In genomic region chr6:14747000-14747399, GRCm38 (mm10) we compare ENCODE assay signal across 24 mouse cellular contexts. TPM values are rescaled to one million over a fixed set of nuclear protein-coding genes. Genes with fewer than 3 reads are reported as not detected.
DNase-seq lines count a peak whose midpoint lies in the region; ATAC-seq and TF ChIP-seq lines count a peak whose summit lies in the region.
"Had no signal": no experiment of that assay in that cellular context is flagged by ENCODE, and none has a peak within 500 bp of the region (broad histone marks: within the 10 kb centered on the region; RNA-seq: fewer than 3 reads in every experiment).

No protein-coding gene starts in this region.

- no peak for TF ChIP-seq CTCF in kidney, postnatal 0 days (IDR thresholded peaks at IDR 0.05; ENCODE audit: low read depth)

- H3K27me3 ChIP-seq in heart, embryonic 15.5 days: no peaks in the 10 kb centered on the region
- H3K27me3 ChIP-seq in kidney, postnatal 0 days (ENCODE audit: insufficient read depth, low read length): no peaks in the 10 kb centered on the region
- H3K27me3 ChIP-seq in neural tube, embryonic 14.5 days (ENCODE audit: control insufficient read depth, insufficient read depth, low read length): no peaks in the 10 kb centered on the region
- H3K27me3 ChIP-seq in neural tube, embryonic 15.5 days (replicated peaks): no peaks in the 10 kb centered on the region
- H3K27me3 ChIP-seq: CH12.LX; heart, embryonic 13.5 days had no signal

- H3K9ac ChIP-seq in heart, embryonic 15.5 days: no peak overlapping the region
- no peak overlapping the region for H3K9ac ChIP-seq in kidney, postnatal 0 days (ENCODE audit: low read depth, low read length)
- H3K9ac ChIP-seq in neural tube, embryonic 14.5 days (replicated peaks; ENCODE audit: low read depth, low read length): no peak overlapping the region
- no peak overlapping the region for H3K9ac ChIP-seq in neural tube, embryonic 15.5 days (replicated peaks)
- H3K9ac ChIP-seq: heart, embryonic 13.5 days had no signal

- H3K36me3 ChIP-seq in heart, embryonic 15.5 days: no peaks in the 10 kb centered on the region
- H3K36me3 ChIP-seq in kidney, postnatal 0 days (ENCODE audit: insufficient read depth, low read length): no peaks in the 10 kb centered on the region
- H3K36me3 ChIP-seq in neural tube, embryonic 14.5 days (ENCODE audit: control insufficient read depth, insufficient read depth, low read length): no peaks in the 10 kb centered on the region
- H3K36me3 ChIP-seq in neural tube, embryonic 15.5 days: no peaks in the 10 kb centered on the region
- H3K36me3 ChIP-seq: forebrain, embryonic 10.5 days; heart, embryonic 13.5 days had no signal

- H3K4me3 ChIP-seq in heart, embryonic 15.5 days: no peak overlapping the region
- H3K4me3 ChIP-seq in kidney, postnatal 0 days (replicated peaks; ENCODE audit: low read depth, low read length): no peak overlapping the region
- no peak overlapping the region for H3K4me3 ChIP-seq in neural tube, embryonic 14.5 days (ENCODE audit: low read depth, low read length)
- H3K4me3 ChIP-seq in neural tube, embryonic 15.5 days (replicated peaks): no peak overlapping the region
- H3K4me3 ChIP-seq: forebrain, embryonic 10.5 days; heart, embryonic 13.5 days; left cerebral cortex, adult 2 months had no signal

- no peaks in the 10 kb centered on the region for H3K9me3 ChIP-seq in heart, embryonic 15.5 days (replicated peaks)
- H3K9me3 ChIP-seq in kidney, postnatal 0 days (replicated peaks; ENCODE audit: low read length): no peaks in the 10 kb centered on the region
- H3K9me3 ChIP-seq in neural tube, embryonic 14.5 days (ENCODE audit: control insufficient read depth, low read length): no peaks in the 10 kb centered on the region
- H3K9me3 ChIP-seq in neural tube, embryonic 15.5 days (replicated peaks): no peaks in the 10 kb centered on the region
- H3K9me3 ChIP-seq: forebrain, embryonic 10.5 days; heart, embryonic 13.5 days had no signal

- ATAC-seq in heart, embryonic 15.5 days (replicated peaks; ENCODE audit: insufficient number of reproducible peaks, insufficient read depth, low FRiP score, low read depth): peak; percentile 50; the same call in 1 of the 2 replicates
- no peak; the same call in 1 of the 2 replicates for ATAC-seq in kidney, postnatal 0 days (replicated peaks; ENCODE audit: low FRiP score, low read depth)
- ATAC-seq in neural tube, embryonic 14.5 days (ENCODE audit: low read depth): peak; percentile 76; the same call in 1 of the 2 replicates
- no peak for ATAC-seq in neural tube, embryonic 15.5 days (ENCODE audit: low FRiP score)
- ATAC-seq: midbrain, embryonic 16.5 days had no signal

- DNase-seq in heart, adult 8-10 months (ENCODE audit: low spot score): no peak
- peak; percentile 62 for DNase-seq in kidney, postnatal 0 days (ENCODE audit: low spot score)
- no peak for DNase-seq in kidney, postnatal 25 days
- peak; percentile 44 for DNase-seq in skeletal muscle tissue, adult 2 months (ENCODE audit: low read depth, low spot score)
- no peak for DNase-seq in MN1 (ENCODE audit: low spot score)
- DNase-seq: adrenal gland, postnatal 25 days; cerebellum, adult 18-20 months; cerebellum, postnatal 25 days; embryo, embryonic 11 days; kidney, postnatal 14 days; liver; lung, postnatal 36 days; right cerebral cortex, adult 18-20 months; thymus, postnatal 36 days had no signal

- WGBS in heart, embryonic 15.5 days: 56% methylated on average over 2 of the region's 2 CpGs
- 52% methylated on average over 2 of the region's 2 CpGs for WGBS in kidney, postnatal 0 days
- WGBS in neural tube, embryonic 14.5 days: 45% methylated on average over 2 of the region's 2 CpGs
- WGBS in neural tube, embryonic 15.5 days: 60% methylated on average over 2 of the region's 2 CpGs

- 0 out of 2 replicates have a peak, but pooled peaks cover 3% of the 10 kb centered on the region for H3K4me1 ChIP-seq in heart, embryonic 15.5 days (replicated peaks)
- H3K4me1 ChIP-seq in kidney, postnatal 0 days (replicated peaks; ENCODE audit: insufficient read depth, low read length): no peaks in the 10 kb centered on the region
- no peaks in the 10 kb centered on the region for H3K4me1 ChIP-seq in neural tube, embryonic 14.5 days (ENCODE audit: control insufficient read depth, insufficient read depth, low read length)
- no peaks in the 10 kb centered on the region for H3K4me1 ChIP-seq in neural tube, embryonic 15.5 days
- H3K4me1 ChIP-seq: forebrain, embryonic 10.5 days had no signal

- H3K27ac ChIP-seq in heart, embryonic 15.5 days: no peak overlapping the region
- no peak overlapping the region for H3K27ac ChIP-seq in kidney, postnatal 0 days
- H3K27ac ChIP-seq in neural tube, embryonic 14.5 days (ENCODE audit: low read depth, low read length): no peak overlapping the region
- H3K27ac ChIP-seq in neural tube, embryonic 15.5 days (replicated peaks): no peak overlapping the region
- H3K27ac ChIP-seq: forebrain, embryonic 10.5 days; heart, embryonic 13.5 days; left cerebral cortex, adult 2 months had no signal

- H3K4me2 ChIP-seq in heart, embryonic 15.5 days: no peak overlapping the region
- H3K4me2 ChIP-seq in kidney, postnatal 0 days (ENCODE audit: low read length): no peak overlapping the region
- H3K4me2 ChIP-seq in neural tube, embryonic 14.5 days (ENCODE audit: low read depth, low read length): no peak overlapping the region
- no peak overlapping the region for H3K4me2 ChIP-seq in neural tube, embryonic 15.5 days
- H3K4me2 ChIP-seq: heart, embryonic 13.5 days had no signal

RNA-seq across cellular contexts. Expression of gene Ppp1r3a, which starts 8.1 kb away (rescaled TPM):
- polyA plus RNA-seq in heart, embryonic 15.5 days (2015; fragmentation: Nextera tagmentation; extraction: Ambion mirVana): 3.5 and 4.8 TPM in 2 replicates
- total RNA-seq in heart, adult 8-10 months (2022): 10 to 100 TPM; 83.1 to 98.6 (median 87.1) TPM
- not detected in 2 replicates for polyA plus RNA-seq in kidney, postnatal 0 days (2015; fragmentation: Nextera tagmentation; extraction: Ambion mirVana)
- polyA plus RNA-seq in neural tube, embryonic 14.5 days (2014; fragmentation: Nextera tagmentation; extraction: Ambion mirVana): not detected in 2 replicates
- polyA plus RNA-seq in neural tube, embryonic 15.5 days (2015; fragmentation: Nextera tagmentation; extraction: Ambion mirVana): 0.04 and 0.05 TPM in 2 replicates
- total RNA-seq: adrenal gland, postnatal 25 days; CH12.LX; left cerebral cortex, adult 2 months; MEL had no signal
- polyA plus RNA-seq: forebrain, embryonic 10.5 days; hindbrain, embryonic 11.5 days had no signal

Comparison
In these comparisons a context has a peak if more than half of its experiments do, and no peak if none do; other contexts are left out.
1. ATAC-seq: peak in heart, embryonic 15.5 days (single experiment) and neural tube, embryonic 14.5 days (single experiment); none in kidney, postnatal 0 days (single experiment) and neural tube, embryonic 15.5 days (single experiment).
2. DNase-seq: peak in kidney, postnatal 0 days (single experiment) and skeletal muscle tissue, adult 2 months (single experiment); none in heart, adult 8-10 months (single experiment), kidney, postnatal 25 days (0 of 2) and MN1 (single experiment).